Mouse (Mus musculus): Measurements from ENCODE around the gene Syne1. TPM values are rescaled to one million over a fixed set of nuclear protein-coding genes. Genes with fewer than 3 reads are reported as not detected.

The Syne1 gene
- polyA plus RNA-seq, 1 experiment from 2014 or later: 17.8 TPM

- no peaks in the 10 kb centered on the region for H3K9me3 ChIP-seq (ENCODE audit: control insufficient read depth, low read length)
- no peaks in the 10 kb centered on the region for H3K36me3 ChIP-seq (ENCODE audit: control insufficient read depth, insufficient read depth, low read length)
- H3K27ac ChIP-seq (replicated peaks; ENCODE audit: low read depth, low read length): no peak overlapping the region
- H3K4me1 ChIP-seq (ENCODE audit: control insufficient read depth, insufficient read depth, low read length): no peaks in the 10 kb centered on the region
- WGBS: 98% methylated on average over 3 of the region's 3 CpGs
- ATAC-seq (ENCODE audit: low FRiP score, low TSS enrichment) (no peak), DNase-seq (no peak)
- H3K4me3 ChIP-seq (replicated peaks; ENCODE audit: low read depth, low read length): no peak overlapping the region
- H3K27me3 ChIP-seq (ENCODE audit: control insufficient read depth, insufficient read depth, low read length): no peaks in the 10 kb centered on the region
- no peak overlapping the region for H3K9ac ChIP-seq (replicated peaks; ENCODE audit: low read length)
- H3K4me2 ChIP-seq (ENCODE audit: low read length): no peak overlapping the region
Measured at GRCm38 (mm10) chr10:4977374-4977773, 573.9 kb downstream of the Syne1 start.

GRCm38 (mm10) chr10:4976557-4976956 lies 574.7 kb downstream of the Syne1 start:
- Histone ChIP-seq H3K36me3 (ENCODE audit: control insufficient read depth, insufficient read depth, low read length) (no peaks in the 10 kb centered on the region), H3K9ac (replicated peaks; ENCODE audit: low read length) (no peak overlapping the region), H3K9me3 (ENCODE audit: control insufficient read depth, low read length) (no peaks in the 10 kb centered on the region), H3K27ac (replicated peaks; ENCODE audit: low read depth, low read length) (no peak overlapping the region), H3K4me3 (replicated peaks; ENCODE audit: low read depth, low read length) (no peak overlapping the region), H3K4me1 (ENCODE audit: control insufficient read depth, insufficient read depth, low read length) (no peaks in the 10 kb centered on the region), H3K27me3 (ENCODE audit: control insufficient read depth, insufficient read depth, low read length) (no peaks in the 10 kb centered on the region), H3K4me2 (ENCODE audit: low read length) (no peak overlapping the region)
- DNase-seq (no peak), ATAC-seq (ENCODE audit: low FRiP score, low TSS enrichment) (no peak)
- WGBS: 91% methylated on average over 2 of the region's 2 CpGs

- DNase-seq (no peak), ATAC-seq (ENCODE audit: low FRiP score, low TSS enrichment) (no peak)
- no peaks in the 10 kb centered on the region for H3K4me1 ChIP-seq (ENCODE audit: control insufficient read depth, insufficient read depth, low read length)
- WGBS: 95% methylated on average over 4 of the region's 4 CpGs
- no peak overlapping the region for H3K4me3 ChIP-seq (replicated peaks; ENCODE audit: low read depth, low read length)
- no peak overlapping the region for H3K9ac ChIP-seq (replicated peaks; ENCODE audit: low read length)
- H3K4me2 ChIP-seq (ENCODE audit: low read length): no peak overlapping the region
- H3K27ac ChIP-seq (replicated peaks; ENCODE audit: low read depth, low read length): no peak overlapping the region
- H3K36me3 ChIP-seq (ENCODE audit: control insufficient read depth, insufficient read depth, low read length): no peaks in the 10 kb centered on the region
- no peaks in the 10 kb centered on the region for H3K27me3 ChIP-seq (ENCODE audit: control insufficient read depth, insufficient read depth, low read length)
- no peaks in the 10 kb centered on the region for H3K9me3 ChIP-seq (ENCODE audit: control insufficient read depth, low read length)
Measured at GRCm38 (mm10) chr10:4974246-4974645, 577.0 kb downstream of the Syne1 start.

GRCm38 (mm10) chr10:4972026-4972425 lies 579.3 kb downstream of the Syne1 start:
- Histone ChIP-seq H3K27me3 (ENCODE audit: control insufficient read depth, insufficient read depth, low read length) (no peaks in the 10 kb centered on the region), H3K4me2 (ENCODE audit: low read length) (no peak overlapping the region), H3K9ac (replicated peaks; ENCODE audit: low read length) (no peak overlapping the region), H3K36me3 (ENCODE audit: control insufficient read depth, insufficient read depth, low read length) (no peaks in the 10 kb centered on the region), H3K4me3 (replicated peaks; ENCODE audit: low read depth, low read length) (no peak overlapping the region), H3K4me1 (ENCODE audit: control insufficient read depth, insufficient read depth, low read length) (no peaks in the 10 kb centered on the region), H3K9me3 (ENCODE audit: control insufficient read depth, low read length) (no peaks in the 10 kb centered on the region), H3K27ac (replicated peaks; ENCODE audit: low read depth, low read length) (no peak overlapping the region)
- no peak for DNase-seq
- 70% methylated on average over 2 of the region's 2 CpGs for WGBS
- no peak for ATAC-seq (ENCODE audit: low FRiP score, low TSS enrichment)

- H3K4me1 ChIP-seq (ENCODE audit: control insufficient read depth, insufficient read depth, low read length): no peaks in the 10 kb centered on the region
- no peaks in the 10 kb centered on the region for H3K36me3 ChIP-seq (ENCODE audit: control insufficient read depth, insufficient read depth, low read length)
- no peaks in the 10 kb centered on the region for H3K27me3 ChIP-seq (ENCODE audit: control insufficient read depth, insufficient read depth, low read length)
- DNase-seq: no peak
- H3K9me3 ChIP-seq (ENCODE audit: control insufficient read depth, low read length): no peaks in the 10 kb centered on the region
- ATAC-seq (ENCODE audit: low FRiP score, low TSS enrichment): no peak
- H3K9ac ChIP-seq (replicated peaks; ENCODE audit: low read length): no peak overlapping the region
- no peak overlapping the region for H3K27ac ChIP-seq (replicated peaks; ENCODE audit: low read depth, low read length)
- H3K4me3 ChIP-seq (replicated peaks; ENCODE audit: low read depth, low read length): no peak overlapping the region
- H3K4me2 ChIP-seq (ENCODE audit: low read length): no peak overlapping the region
Measured at GRCm38 (mm10) chr10:4971586-4971985, 579.7 kb downstream of the Syne1 start.

GRCm38 (mm10) chr10:4971156-4971555 lies 580.1 kb downstream of the Syne1 start:
- 87% methylated on average over 7 of the region's 7 CpGs for WGBS
- Histone ChIP-seq H3K4me3 (replicated peaks; ENCODE audit: low read depth, low read length) (no peak overlapping the region), H3K9me3 (ENCODE audit: control insufficient read depth, low read length) (no peaks in the 10 kb centered on the region), H3K4me2 (ENCODE audit: low read length) (no peak overlapping the region), H3K27me3 (ENCODE audit: control insufficient read depth, insufficient read depth, low read length) (no peaks in the 10 kb centered on the region), H3K4me1 (ENCODE audit: control insufficient read depth, insufficient read depth, low read length) (no peaks in the 10 kb centered on the region), H3K36me3 (ENCODE audit: control insufficient read depth, insufficient read depth, low read length) (no peaks in the 10 kb centered on the region), H3K9ac (replicated peaks; ENCODE audit: low read length) (no peak overlapping the region), H3K27ac (replicated peaks; ENCODE audit: low read depth, low read length) (no peak overlapping the region)
- ATAC-seq (ENCODE audit: low FRiP score, low TSS enrichment) (no peak), DNase-seq (no peak)

Other genes starting within 250 kb of the Syne1 start
- gene Myct1, start 42.3 kb upstream of the Syne1 start, polyA plus RNA-seq (2014; fragmentation: Nextera tagmentation; extraction: Ambion mirVana): 0.66 and 1.4 TPM in 2 replicates
- gene Vip, start 87.7 kb upstream of the Syne1 start, polyA plus RNA-seq (2014; fragmentation: Nextera tagmentation; extraction: Ambion mirVana): 0.91 and 1.3 TPM in 2 replicates